Mouse (Mus musculus) spleen, adult 2 months (tissue): ENCODE measurements around the gene Ces1b. TPM values are rescaled to one million over a fixed set of nuclear protein-coding genes. Genes with fewer than 3 reads are reported as not detected.

ENCODE experiments used
- DNase-seq, 2 experiments: peaks; one replicate each; pipeline versions ENCODE4 v3.0.0 to v3.0.0-alpha.2; 2012 to 2021; ENCODE audit warnings: low spot score in 2 of 2, low read depth in 1 of 2
- H3K27ac ChIP-seq: fragments of 200-500 bp; 2 replicates; pipeline ENCODE4 v1.5.1; 2012; ENCODE audit warnings: low read length, inconsistent platforms; ENCODE audit not compliant: insufficient read depth
- H3K27me3 ChIP-seq: fragments of 200-500 bp; 2 replicates; pipeline ENCODE4 v1.6.1; 2012; ENCODE audit warnings: mild to moderate bottlenecking, moderate library complexity, low read length, inconsistent platforms; ENCODE audit not compliant: control insufficient read depth, insufficient read depth
- H3K36me3 ChIP-seq: fragments of 200-500 bp; 2 replicates; pipeline ENCODE4 v1.6.1; 2012; ENCODE audit warnings: mild to moderate bottlenecking, low read length, inconsistent platforms; ENCODE audit not compliant: control insufficient read depth, insufficient read depth
- H3K4me1 ChIP-seq: fragments of 200-500 bp; 2 replicates; pipeline ENCODE4 v1.6.1; 2011; ENCODE audit warnings: inconsistent platforms; ENCODE audit not compliant: control insufficient read depth, insufficient read depth, insufficient read length
- H3K4me3 ChIP-seq: fragments of 200-500 bp; 2 replicates; pipeline ENCODE4 v1.5.1; 2011; ENCODE audit warnings: mild to moderate bottlenecking, inconsistent platforms; ENCODE audit not compliant: insufficient read depth, insufficient read length; ENCODE audit errors: extremely low read depth
- CTCF ChIP-seq: fragments of 200-500 bp; IDR thresholded peaks from 2 replicates; pipeline ENCODE4 v1.5.1; 2011; ENCODE audit warnings: mild to moderate bottlenecking, inconsistent platforms; ENCODE audit not compliant: insufficient read depth, insufficient read length, insufficient replicate concordance; ENCODE audit errors: extremely low read depth
- POLR2A ChIP-seq: fragments of 200-500 bp; IDR thresholded peaks from 2 replicates; pipeline ENCODE4 v1.6.1; 2011; ENCODE audit warnings: low read depth, low read length, inconsistent platforms
- WGBS: fragments of 180-500 bp; shearing (Covaris S2); methylation state at CpG from one replicate; pipeline ENCODE4 v1.1.7; 2018; 5-methylcytosine and 5-hydroxymethylcytosine counted together
- polyA plus RNA-seq: library from polyadenylated mRNA; depleted of rRNA; stranded (reverse); fragments of >200 nt; gene quantifications from 2 replicates; pipeline ENCODE4 v1.2.3, GENCODE M21; 2012

The Ces1b gene
- polyA plus RNA-seq, 1 experiment, result not detected

- H3K4me3 ChIP-seq, result no peak overlapping the region
- whole genome bisulfite sequencing, result 60% methylated on average over 4 of the region's 4 CpGs
- no peak overlapping the region for H3K27ac ChIP-seq
- no peak for TF ChIP-seq CTCF
- TF ChIP-seq POLR2A, result no peak
- H3K4me1 ChIP-seq, result no peaks in the 10 kb centered on the region
- no peaks in the 10 kb centered on the region for H3K27me3 ChIP-seq
- H3K36me3 ChIP-seq, result no peaks in the 10 kb centered on the region
- DNase-seq, result no peak
Observed at GRCm38 (mm10) chr8:93075251-93075650, 4.6 kb downstream of the Ces1b start.

GRCm38 (mm10) chr8:93063416-93064117 is 16.2 kb downstream of the Ces1b start:
- H3K27me3 ChIP-seq, result no peaks in the 10 kb centered on the region
- no peaks in the 10 kb centered on the region for H3K4me1 ChIP-seq
- H3K4me3 ChIP-seq, result no peak overlapping the region
- WGBS, result 77% methylated on average over 3 of the region's 3 CpGs
- TF ChIP-seq CTCF, result no peak
- no peak for TF ChIP-seq POLR2A
- H3K27ac ChIP-seq, result no peak overlapping the region
- no peak for DNase-seq
- no peaks in the 10 kb centered on the region for H3K36me3 ChIP-seq

GRCm38 (mm10) chr8:93059185-93059584 is 20.6 kb downstream of the Ces1b start:
- DNase-seq, result no peak
- H3K27ac ChIP-seq, result no peak overlapping the region
- no peaks in the 10 kb centered on the region for H3K27me3 ChIP-seq
- H3K4me1 ChIP-seq, result no peaks in the 10 kb centered on the region
- WGBS, result 13% methylated on average over 2 of the region's 2 CpGs
- no peak for TF ChIP-seq CTCF
- no peak for TF ChIP-seq POLR2A
- H3K36me3 ChIP-seq, result no peaks in the 10 kb centered on the region
- no peak overlapping the region for H3K4me3 ChIP-seq

- H3K4me3 ChIP-seq, result no peak overlapping the region
- WGBS, result 56% methylated on average over 2 of the region's 2 CpGs
- no peaks in the 10 kb centered on the region for H3K36me3 ChIP-seq
- no peak for DNase-seq
- no peak for TF ChIP-seq CTCF
- no peak for TF ChIP-seq POLR2A
- H3K27me3 ChIP-seq, result no peaks in the 10 kb centered on the region
- no peaks in the 10 kb centered on the region for H3K4me1 ChIP-seq
- H3K27ac ChIP-seq, result no peak overlapping the region
Observed at GRCm38 (mm10) chr8:93055238-93055637, 24.6 kb downstream of the Ces1b start.

- TF ChIP-seq POLR2A (no peak), CTCF (no peak)
- DNase-seq, result no peak
- 63% methylated on average over 4 of the region's 4 CpGs for WGBS
Observed at GRCm38 (mm10) chr8:93048510-93049416, 31.1 kb downstream of the Ces1b start.

GRCm38 (mm10) chr8:93048092-93048491 is 31.7 kb downstream of the Ces1b start, which contains the start of gene Ces1a:
Gene Ces1a (minus strand): TSS chr8:93048192.
- H3K27ac ChIP-seq, result no peak within 1 kb of the TSS
- 87% methylated on average over 3 of the region's 3 CpGs for WGBS
- H3K27me3 ChIP-seq, result no peaks in the 10 kb centered on the region
- DNase-seq, result no peak
- no peaks in the 10 kb centered on the region for H3K4me1 ChIP-seq
- TF ChIP-seq CTCF, result no peak
- no peak for TF ChIP-seq POLR2A
- no peaks in the 10 kb centered on the region for H3K36me3 ChIP-seq
- no peak within 1 kb of the TSS for H3K4me3 ChIP-seq

More at GRCm38 (mm10) chr8:93048510-93049416, 31.1 kb downstream of the Ces1b start:
- Histone ChIP-seq H3K27me3 (no peaks in the 10 kb centered on the region), H3K27ac (no peak overlapping the region), H3K4me1 (no peaks in the 10 kb centered on the region), H3K36me3 (no peaks in the 10 kb centered on the region), H3K4me3 (no peak overlapping the region)
